Mouse (Mus musculus): ENCODE measurements around the gene Cc2d2b.

- no peak for TF ChIP-seq MAX (IDR thresholded peaks at IDR 0.05; ENCODE audit: low read depth)
- TF ChIP-seq POLR2A (IDR thresholded peaks at IDR 0.05; ENCODE audit: insufficient read length, low read depth): no peak
- no peak for TF ChIP-seq POLR2AphosphoS2 (IDR thresholded peaks at IDR 0.05; ENCODE audit: insufficient read length, low read depth)
- TF ChIP-seq MYOG (IDR thresholded peaks at IDR 0.05; ENCODE audit: control insufficient read depth in 1 of 3, insufficient read depth in 1 of 3, insufficient read length in 2 of 3, low read depth in 2 of 3): no peak
- no peak for TF ChIP-seq CEBPB (IDR thresholded peaks at IDR 0.05; ENCODE audit: insufficient read depth, poor library complexity, severe bottlenecking)
- no peak for TF ChIP-seq USF1 (IDR thresholded peaks at IDR 0.05; ENCODE audit: low read depth)
- TF ChIP-seq REST (IDR thresholded peaks at IDR 0.05; ENCODE audit: insufficient read depth, insufficient read length): no peak
- TF ChIP-seq TCF12 (IDR thresholded peaks at IDR 0.05; ENCODE audit: insufficient read depth, poor library complexity, severe bottlenecking): no peak
- TF ChIP-seq TCF3 (IDR thresholded peaks at IDR 0.05; ENCODE audit: insufficient read length, low read depth): no peak
Measured at GRCm38 (mm10) chr19:40762023-40762759, 13.6 kb downstream of the Cc2d2b start.
